Mouse (Mus musculus): ENCODE data around the gene Ormdl3. TPM values are rescaled to one million over a fixed set of nuclear protein-coding genes. Genes with fewer than 3 reads are reported as not detected.
A peak's percentile ranks its signal among the peaks of the same experiment; 100 is the strongest.
"Not testable (repeated sequence)": the region's sequence is repeated elsewhere in the genome, so short reads cannot be mapped to it uniquely, and the experiment has no call there.

Ormdl3 gene
- total RNA-seq (2021) (10 to 100 TPM; 40.2 to 40.9 TPM), polyA plus RNA-seq (2012; rRNA removed) (61.2 and 63.8 TPM in 2 replicates)
- long read RNA-seq, transcript Ormdl3-201 (4 exons, 2,184 nt), result major isoform, 20 of 23 reads
- long read RNA-seq, partial matches to known transcripts, result 0 of 23 reads
- long read RNA-seq, other reads (novel, unspliced or antisense), result 3 of 23 reads

DNA sequence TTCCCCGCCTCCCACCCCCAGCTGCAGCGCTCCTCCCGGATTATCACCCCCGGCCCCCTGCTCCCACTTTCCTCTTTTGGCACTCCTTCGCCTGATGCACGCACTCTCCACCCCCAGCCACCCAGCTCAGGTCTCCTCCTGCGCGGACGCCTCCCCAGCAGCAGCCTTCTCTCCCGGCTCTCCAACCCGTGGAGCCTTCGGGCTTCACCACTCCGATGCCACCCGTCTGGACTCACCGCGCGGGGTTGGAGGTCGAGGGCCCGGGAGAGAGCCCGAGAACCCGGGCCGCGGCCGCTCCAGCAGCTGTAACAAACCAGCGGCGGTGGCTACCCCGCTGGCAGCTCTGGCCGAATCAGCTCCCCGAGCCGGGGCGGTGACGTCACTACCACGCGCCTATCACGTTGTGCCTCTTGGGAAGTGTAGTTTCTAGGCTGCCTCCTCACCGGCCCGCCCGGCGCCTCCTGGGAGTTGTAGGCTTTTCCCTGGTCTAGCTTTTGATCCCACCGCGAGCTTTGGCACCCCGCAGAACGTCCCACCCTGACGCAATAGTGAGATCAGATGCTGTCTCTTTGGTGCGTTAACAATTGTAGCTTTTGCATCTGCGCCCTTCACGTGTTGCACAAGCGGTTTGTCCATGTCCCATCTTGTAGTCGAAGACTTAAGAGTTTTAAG is at the start of gene Ormdl3:
Ormdl3 (minus strand) TSS at position 477 of the 672 bp plus-strand sequence.
- Histone ChIP-seq H3K79me2 (replicated peaks; ENCODE audit: control insufficient read depth, insufficient read depth, low read length) (no peaks in the 10 kb centered on the region), H3K4me3 (peak within 1 kb of the TSS; percentile 72), H3K27me3 (ENCODE audit: control insufficient read depth, insufficient read depth, low read length) (no peaks in the 10 kb centered on the region), H3K36me3 (ENCODE audit: control insufficient read depth, insufficient read depth, low read length) (no peaks in the 10 kb centered on the region), H3K9ac (ENCODE audit: low read depth, low read length) (peak within 1 kb of the TSS; percentile 85), H3K4me1 (ENCODE audit: control insufficient read depth, insufficient read depth, low read length) (peaks cover 11% of the 10 kb centered on the region), H3K27ac (peak within 1 kb of the TSS; percentile 90)
- TF ChIP-seq CTCF (IDR thresholded peaks at IDR 0.05) (no peak), POLR2A (IDR thresholded peaks at IDR 0.05; ENCODE audit: insufficient read depth, low read depth, low read length) (peak; percentile 67), EP300 (IDR thresholded peaks at IDR 0.05; ENCODE audit: insufficient read depth, low read depth, low read length) (0 out of 2 replicates have a peak, but pooled peaks have one; percentile 32)
- DNase-seq, result peak; percentile 98
- WGBS, result under 1% methylated on average over 49 of the region's 49 CpGs
- intact Hi-C loops (cut with DNase I), result loop anchor here (2.0 kb wide), 1 partner anchor 320 kb away; the partner anchor contains the start of gene Cdc6

DNA sequence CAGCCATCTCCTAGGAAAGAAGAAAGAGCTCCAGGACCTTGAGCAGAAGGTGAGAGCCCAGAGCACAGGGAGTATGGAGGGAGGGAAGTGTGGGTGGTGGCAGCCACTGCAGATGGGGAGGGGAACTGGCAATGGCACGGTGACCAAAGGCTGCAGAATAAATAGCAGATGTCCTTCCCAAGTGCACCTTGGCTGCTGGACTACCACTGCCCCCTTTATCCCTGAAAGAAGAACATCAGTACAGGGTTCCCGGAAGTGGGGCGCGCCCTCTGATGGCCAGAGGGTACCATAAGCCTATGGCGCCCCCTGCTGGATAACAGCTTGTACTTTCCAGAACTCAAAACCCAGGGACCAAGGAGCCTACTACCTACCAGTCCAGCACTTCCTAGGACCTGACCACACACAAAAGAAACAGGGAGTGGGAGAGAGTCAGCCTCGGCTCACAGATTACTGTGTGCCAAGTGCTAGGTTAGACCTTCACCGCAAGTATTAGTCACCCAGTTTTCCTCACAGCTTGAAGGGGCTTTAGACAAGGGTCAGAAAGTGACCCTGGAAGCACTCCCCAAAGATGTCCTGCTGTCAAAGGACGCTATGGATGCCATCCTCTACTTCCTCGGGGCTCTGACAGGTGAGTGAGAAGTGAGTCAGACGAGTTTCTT is 48.3 kb upstream of the Ormdl3 start:
- not testable (repeated sequence) for DNase-seq; H3K36me3 ChIP-seq (ENCODE audit: control insufficient read depth, insufficient read depth, low read length); H3K27ac ChIP-seq; H3K9ac ChIP-seq (ENCODE audit: low read depth, low read length); H3K27me3 ChIP-seq (ENCODE audit: control insufficient read depth, insufficient read depth, low read length); H3K4me1 ChIP-seq (ENCODE audit: control insufficient read depth, insufficient read depth, low read length); H3K79me2 ChIP-seq (replicated peaks; ENCODE audit: control insufficient read depth, insufficient read depth, low read length); H3K4me3 ChIP-seq
- WGBS, result 28% methylated on average over 10 of the region's 10 CpGs
- intact Hi-C loops (cut with DNase I), result loop anchor here (1.0 kb wide), 1 partner anchor 20 kb away; no protein-coding TSS in a partner anchor
- peak; percentile 44 for TF ChIP-seq CTCF (IDR thresholded peaks at IDR 0.05)

DNA sequence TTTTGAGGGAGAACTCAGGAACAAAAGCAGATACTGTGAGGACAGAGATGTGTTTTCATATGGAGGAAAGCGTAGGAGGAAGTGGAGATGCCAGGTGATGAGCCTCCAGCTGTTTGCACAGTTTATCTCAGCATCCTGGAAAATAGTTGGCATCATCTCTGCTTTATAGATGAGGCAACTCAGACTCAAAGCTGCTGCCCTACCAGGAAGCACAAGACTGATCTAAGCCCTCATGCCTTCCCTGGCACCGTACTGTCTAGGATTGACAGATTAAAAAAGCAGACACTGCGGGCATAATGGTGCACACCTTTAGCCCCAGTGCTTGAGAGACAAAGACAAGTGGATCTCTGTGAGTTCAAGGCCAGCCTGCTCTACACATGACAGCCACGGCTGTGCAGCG is 43.5 kb upstream of the Ormdl3 start:
- DNase-seq, result no peak
- H3K9ac ChIP-seq (ENCODE audit: low read depth, low read length), result no peak overlapping the region
- no peaks in the 10 kb centered on the region for H3K4me1 ChIP-seq (ENCODE audit: control insufficient read depth, insufficient read depth, low read length)
- TF ChIP-seq CTCF (IDR thresholded peaks at IDR 0.05), result no peak
- TF ChIP-seq EP300 (IDR thresholded peaks at IDR 0.05; ENCODE audit: insufficient read depth, low read depth, low read length), result no peak
- no peak for TF ChIP-seq POLR2A (IDR thresholded peaks at IDR 0.05; ENCODE audit: insufficient read depth, low read depth, low read length)
- 80% methylated on average over 5 of the region's 5 CpGs for WGBS
- H3K27me3 ChIP-seq (ENCODE audit: control insufficient read depth, insufficient read depth, low read length), result no peaks in the 10 kb centered on the region
- no peak overlapping the region for H3K4me3 ChIP-seq
- H3K27ac ChIP-seq, result no peak overlapping the region
- intact Hi-C loops (cut with DNase I), result no loop called here
- no peaks in the 10 kb centered on the region for H3K79me2 ChIP-seq (replicated peaks; ENCODE audit: control insufficient read depth, insufficient read depth, low read length)
- no peaks in the 10 kb centered on the region for H3K36me3 ChIP-seq (ENCODE audit: control insufficient read depth, insufficient read depth, low read length)

DNA sequence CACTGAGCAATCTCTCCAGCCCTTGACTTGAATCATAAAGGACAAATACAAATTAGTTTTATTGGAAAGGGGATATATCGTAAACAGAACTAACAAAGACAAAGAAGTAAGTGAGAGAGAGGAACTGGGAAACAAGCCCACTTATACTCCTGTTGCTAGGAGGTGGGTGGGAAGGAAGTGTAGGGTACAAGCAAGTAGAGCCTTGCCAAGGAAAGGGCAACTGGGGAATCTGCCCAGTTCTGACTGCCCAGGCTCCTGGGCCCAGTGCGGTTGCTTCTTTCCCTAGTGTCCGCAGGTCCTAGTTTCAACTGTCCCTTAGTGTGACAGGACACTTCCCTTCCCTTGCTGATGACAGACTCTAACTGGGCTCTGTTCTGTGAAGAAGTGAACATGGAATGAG is 41.5 kb upstream of the Ormdl3 start:
- Histone ChIP-seq H3K27ac (no peak overlapping the region), H3K9ac (ENCODE audit: low read depth, low read length) (no peak overlapping the region), H3K36me3 (ENCODE audit: control insufficient read depth, insufficient read depth, low read length) (no peaks in the 10 kb centered on the region), H3K4me1 (ENCODE audit: control insufficient read depth, insufficient read depth, low read length) (no peaks in the 10 kb centered on the region), H3K79me2 (replicated peaks; ENCODE audit: control insufficient read depth, insufficient read depth, low read length) (no peaks in the 10 kb centered on the region), H3K27me3 (ENCODE audit: control insufficient read depth, insufficient read depth, low read length) (no peaks in the 10 kb centered on the region), H3K4me3 (no peak overlapping the region)
- DNase-seq, result no peak
- WGBS, result 85% methylated on average over 3 of the region's 3 CpGs
- TF ChIP-seq EP300 (IDR thresholded peaks at IDR 0.05; ENCODE audit: insufficient read depth, low read depth, low read length), result no peak
- no peak for TF ChIP-seq POLR2A (IDR thresholded peaks at IDR 0.05; ENCODE audit: insufficient read depth, low read depth, low read length)
- TF ChIP-seq CTCF (IDR thresholded peaks at IDR 0.05), result no peak
- intact Hi-C loops (cut with DNase I), result no loop called here

DNA sequence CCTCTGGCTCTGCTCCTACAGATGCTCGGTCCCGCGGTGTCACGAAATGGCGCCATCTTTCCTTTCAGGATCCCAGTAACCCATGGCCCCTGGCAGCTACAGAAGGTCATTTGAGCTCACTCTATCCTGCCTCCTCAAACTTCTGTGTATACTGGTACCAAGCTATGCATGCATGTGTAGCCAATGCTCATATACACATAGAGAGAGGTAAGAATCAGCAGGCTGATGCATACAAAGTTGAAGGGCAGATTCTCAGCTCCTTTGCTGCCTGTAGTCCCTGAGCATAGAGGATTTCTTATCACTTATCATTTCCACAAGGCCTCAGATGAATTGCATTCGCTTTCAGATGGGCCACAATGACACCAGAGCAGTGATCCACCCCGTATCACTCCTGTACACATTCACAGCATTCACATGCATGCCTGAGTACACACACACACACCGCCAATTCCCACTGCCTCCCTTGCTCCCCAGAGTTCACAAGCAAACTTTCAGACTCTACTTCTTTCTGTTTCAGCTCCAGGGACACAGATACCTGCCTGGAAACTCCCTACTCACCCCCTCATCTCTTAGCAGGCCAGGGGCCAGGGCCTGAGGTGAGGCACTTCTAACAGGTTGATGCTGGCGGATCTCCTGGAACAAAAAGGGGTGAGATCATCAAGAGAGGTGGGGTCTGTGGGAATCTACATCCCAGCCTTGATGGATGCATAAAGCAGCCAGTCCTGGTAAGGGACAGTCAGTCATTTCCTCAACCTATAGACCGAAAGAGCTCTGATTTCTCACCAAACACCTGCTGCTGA is 38.6 kb upstream of the Ormdl3 start, which contains the start of the genes Gm12355 and Gsdma3:
Gm12355 (minus strand) TSS at position 51 of the 800 bp plus-strand sequence.
Gsdma3 (plus strand) TSS at position 750 of the 800 bp plus-strand sequence.
- Histone ChIP-seq H3K79me2 (replicated peaks; ENCODE audit: control insufficient read depth, insufficient read depth, low read length) (no peaks in the 10 kb centered on the region), H3K36me3 (ENCODE audit: control insufficient read depth, insufficient read depth, low read length) (no peaks in the 10 kb centered on the region), H3K27ac (no peak within 1 kb of the TSS), H3K4me1 (ENCODE audit: control insufficient read depth, insufficient read depth, low read length) (no peaks in the 10 kb centered on the region), H3K4me3 (no peak within 1 kb of the TSS), H3K9ac (ENCODE audit: low read depth, low read length) (no peak within 1 kb of the TSS), H3K27me3 (ENCODE audit: control insufficient read depth, insufficient read depth, low read length) (no peaks in the 10 kb centered on the region)
- intact Hi-C loops (cut with DNase I), result no loop called here
- 89% methylated on average over 10 of the region's 10 CpGs for WGBS
- TF ChIP-seq CTCF (IDR thresholded peaks at IDR 0.05), result no peak
- no peak for TF ChIP-seq POLR2A (IDR thresholded peaks at IDR 0.05; ENCODE audit: insufficient read depth, low read depth, low read length)
- no peak for TF ChIP-seq EP300 (IDR thresholded peaks at IDR 0.05; ENCODE audit: insufficient read depth, low read depth, low read length)
- no peak for DNase-seq

DNA sequence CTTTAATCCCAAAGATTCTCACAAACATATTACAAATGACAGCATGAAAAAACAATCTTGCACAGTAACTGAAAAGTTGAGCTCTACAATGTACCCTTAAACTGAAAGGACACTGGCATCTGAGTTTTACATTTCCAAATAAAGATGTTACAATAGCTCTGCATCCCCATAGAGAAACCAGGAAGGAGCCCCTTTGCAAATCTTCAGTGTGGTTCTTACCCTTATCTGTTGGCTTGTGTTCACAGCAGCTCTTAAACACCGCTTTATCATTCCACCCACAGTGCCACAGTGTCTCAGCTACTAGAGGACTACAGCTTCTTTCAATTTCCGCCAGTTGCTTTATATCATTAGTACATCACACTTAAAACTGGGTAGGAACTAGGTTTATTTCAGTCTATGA is 37.2 kb upstream of the Ormdl3 start:
- 79% methylated on average over 2 of the region's 2 CpGs for WGBS
- H3K9ac ChIP-seq (ENCODE audit: low read depth, low read length); H3K27me3 ChIP-seq (ENCODE audit: control insufficient read depth, insufficient read depth, low read length); H3K36me3 ChIP-seq (ENCODE audit: control insufficient read depth, insufficient read depth, low read length); intact Hi-C loops (cut with DNase I); H3K79me2 ChIP-seq (replicated peaks; ENCODE audit: control insufficient read depth, insufficient read depth, low read length); H3K4me1 ChIP-seq (ENCODE audit: control insufficient read depth, insufficient read depth, low read length); H3K27ac ChIP-seq; H3K4me3 ChIP-seq; DNase-seq: not testable (repeated sequence)

DNA sequence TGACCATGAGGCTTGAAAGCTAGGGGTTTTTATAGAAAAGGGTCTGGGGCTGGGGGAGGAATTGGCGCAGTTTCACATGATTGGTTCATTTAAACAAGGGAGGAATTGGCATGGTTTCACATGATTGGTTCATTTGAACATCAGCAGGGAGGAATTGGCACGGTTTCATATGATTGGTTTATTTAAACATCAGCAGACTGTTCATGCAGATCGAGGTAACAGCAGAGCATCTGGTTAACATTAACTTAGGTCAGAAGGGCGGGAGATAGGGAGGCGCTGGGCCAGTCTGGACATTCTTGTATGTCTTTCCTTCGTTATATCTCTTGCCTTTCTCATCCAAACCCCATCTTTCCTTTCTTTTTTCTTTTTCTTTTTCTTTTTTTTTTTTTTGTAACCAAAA is 36.8 kb upstream of the Ormdl3 start:
- H3K9ac ChIP-seq (ENCODE audit: low read depth, low read length); H3K27ac ChIP-seq; DNase-seq; H3K36me3 ChIP-seq (ENCODE audit: control insufficient read depth, insufficient read depth, low read length); H3K79me2 ChIP-seq (replicated peaks; ENCODE audit: control insufficient read depth, insufficient read depth, low read length); intact Hi-C loops (cut with DNase I); H3K4me3 ChIP-seq; H3K4me1 ChIP-seq (ENCODE audit: control insufficient read depth, insufficient read depth, low read length); H3K27me3 ChIP-seq (ENCODE audit: control insufficient read depth, insufficient read depth, low read length): not testable (repeated sequence)
- 66% methylated on average over 6 of the region's 6 CpGs for WGBS

Data from heart, adult 2 months (tissue).